Mouse (Mus musculus) mouse embryonic stem cell (cell line): ENCODE results near the gene Prn.

Experiments used
- in situ Hi-C, 2 experiments: fragments of 300-500 bp; cut with MboI; formaldehyde crosslinking; loops; 1 replicate in 1 of 2; 3 replicates in 1 of 2; pipeline ENCODE4 v1.14.3; 2019 to 2020; ENCODE audit warnings: low sequenced_read_pairs in 2 of 2, low pct_unique_long_range_greater_than_20kb in 1 of 2, mixed read lengths in 1 of 2; ENCODE audit not compliant: unreplicated experiment in 1 of 2

The Prn gene

GRCm38 (mm10) chr2:131941501-131941900, 31.7 kb downstream of the Prn start:
- in situ Hi-C loops, result loop anchor here in 1 of 2 experiments (25.0 kb wide), 2 partner anchors 129 to 379 kb away; partner anchors contain the start of gene Adra1d

GRCm38 (mm10) chr2:131944370-131944769, 34.6 kb downstream of the Prn start:
- in situ Hi-C loops, result loop anchor here in 1 of 2 experiments (25.0 kb wide), 2 partner anchors 132 to 382 kb away; partner anchors contain the start of gene Adra1d

- in situ Hi-C loops, result loop anchor here in 1 of 2 experiments (25.0 kb wide), 2 partner anchors 133 to 383 kb away; partner anchors contain the start of gene Adra1d
Observed at GRCm38 (mm10) chr2:131945225-131945624, 35.5 kb downstream of the Prn start.

GRCm38 (mm10) chr2:131945765-131946164, 36.0 kb downstream of the Prn start:
- in situ Hi-C loops, result loop anchor here in 1 of 2 experiments (25.0 kb wide), 2 partner anchors 133 to 383 kb away; partner anchors contain the start of gene Adra1d

- in situ Hi-C loops, result loop anchor here in 1 of 2 experiments (25.0 kb wide), 2 partner anchors 134 to 384 kb away; partner anchors contain the start of gene Adra1d
Observed at GRCm38 (mm10) chr2:131946351-131946750, 36.6 kb downstream of the Prn start.

DNA sequence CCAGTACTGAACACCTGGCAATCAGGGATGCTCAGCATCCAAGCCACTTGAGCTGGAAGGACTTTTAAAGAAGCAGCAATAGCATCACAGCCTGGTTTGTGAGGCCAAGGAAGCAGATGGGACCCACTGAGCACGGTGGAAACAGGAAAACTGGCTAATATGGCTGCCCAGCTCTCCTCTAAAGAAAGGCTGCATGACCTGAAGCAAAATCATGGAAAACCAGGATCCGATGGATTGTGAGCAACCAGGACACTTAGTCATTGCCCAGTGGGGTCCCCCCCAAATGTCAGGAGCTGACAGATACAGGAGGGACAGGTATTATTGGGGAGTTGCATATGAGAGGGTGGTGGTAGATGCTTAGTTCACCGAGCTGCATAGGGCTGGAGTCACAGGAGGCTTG, 38.4 kb downstream of the Prn start:
- in situ Hi-C loops, result loop anchor here in 1 of 2 experiments (25.0 kb wide), 2 partner anchors 136 to 386 kb away; partner anchors contain the start of gene Adra1d

GRCm38 (mm10) chr2:131948916-131949639, 39.3 kb downstream of the Prn start:
- in situ Hi-C loops, result loop anchor here in 1 of 2 experiments (25.0 kb wide), 2 partner anchors 137 to 387 kb away; partner anchors contain the start of gene Adra1d

DNA sequence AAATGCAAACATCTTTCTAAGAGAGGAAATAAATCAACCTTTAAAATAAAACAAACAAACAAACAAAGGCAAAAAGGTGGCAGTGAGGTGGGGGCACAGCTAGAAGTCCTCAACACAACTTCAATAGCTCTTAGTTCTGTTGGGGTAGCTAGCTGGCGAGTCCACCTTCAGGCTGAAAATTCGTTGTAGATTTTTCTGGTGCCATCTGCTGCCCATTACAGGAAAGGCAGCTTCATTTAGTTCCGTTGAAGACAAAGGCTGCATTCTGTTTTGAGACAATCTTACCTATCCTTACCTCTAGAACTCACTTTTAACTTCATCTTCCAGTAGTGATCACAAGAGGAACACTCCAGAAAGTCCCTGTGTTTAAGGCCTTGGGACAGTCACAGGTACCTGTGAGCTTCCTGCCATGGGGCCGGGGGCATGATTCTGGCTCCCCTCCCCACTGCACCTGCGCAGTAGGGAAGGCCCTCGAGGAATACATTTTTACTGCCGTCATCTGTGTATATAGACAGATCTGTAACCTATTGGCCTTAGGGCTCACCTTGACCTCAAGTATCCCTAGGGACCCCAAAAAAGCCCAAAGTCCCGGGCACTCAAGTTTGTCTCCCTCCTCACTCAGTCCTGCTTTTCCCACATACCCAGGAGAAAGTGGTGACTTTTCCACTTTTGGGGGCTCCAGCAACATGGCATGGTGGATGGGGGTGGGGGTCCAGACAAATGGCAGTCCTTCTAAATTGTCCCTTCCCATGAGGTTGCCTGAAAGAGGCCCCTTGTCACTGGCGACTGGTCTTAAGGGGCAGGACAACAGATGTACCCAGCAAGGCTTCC, 40.2 kb downstream of the Prn start:
- in situ Hi-C loops, result loop anchor here (10.0 to 25.0 kb wide), 3 partner anchors 138 to 405 kb away; partner anchors contain the start of gene Adra1d (in 1 of the 2)

- in situ Hi-C loops, result loop anchor here in 1 of 2 experiments (10.0 kb wide), 1 partner anchor 406 kb away; no protein-coding TSS in a partner anchor
Observed at GRCm38 (mm10) chr2:131950598-131951095, 40.9 kb downstream of the Prn start, which contains the start of gene Prnd. Prnd (plus strand) TSS chr2:131950861.

DNA sequence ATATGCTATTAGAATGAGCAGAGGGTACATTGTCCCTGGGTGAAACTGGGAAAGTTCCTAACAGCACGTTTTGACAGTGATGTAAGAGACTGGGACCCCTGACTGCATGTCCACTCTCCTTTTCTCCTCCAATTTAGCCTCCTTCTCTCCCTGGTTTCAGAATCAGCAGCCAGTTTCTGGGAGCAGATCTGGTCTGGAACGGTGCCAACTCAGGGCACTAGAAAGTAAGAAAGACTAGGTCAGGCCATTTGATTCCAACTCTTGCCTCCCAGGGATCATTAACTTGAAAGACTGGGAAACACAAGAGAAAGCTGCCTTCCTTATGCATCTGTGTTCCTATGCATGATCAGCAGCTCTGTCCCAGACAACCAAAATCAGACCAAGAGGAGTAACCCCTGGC, 42.7 kb downstream of the Prn start:
- in situ Hi-C loops, result loop anchor here in 1 of 2 experiments (10.0 kb wide), 1 partner anchor 408 kb away; no protein-coding TSS in a partner anchor

DNA sequence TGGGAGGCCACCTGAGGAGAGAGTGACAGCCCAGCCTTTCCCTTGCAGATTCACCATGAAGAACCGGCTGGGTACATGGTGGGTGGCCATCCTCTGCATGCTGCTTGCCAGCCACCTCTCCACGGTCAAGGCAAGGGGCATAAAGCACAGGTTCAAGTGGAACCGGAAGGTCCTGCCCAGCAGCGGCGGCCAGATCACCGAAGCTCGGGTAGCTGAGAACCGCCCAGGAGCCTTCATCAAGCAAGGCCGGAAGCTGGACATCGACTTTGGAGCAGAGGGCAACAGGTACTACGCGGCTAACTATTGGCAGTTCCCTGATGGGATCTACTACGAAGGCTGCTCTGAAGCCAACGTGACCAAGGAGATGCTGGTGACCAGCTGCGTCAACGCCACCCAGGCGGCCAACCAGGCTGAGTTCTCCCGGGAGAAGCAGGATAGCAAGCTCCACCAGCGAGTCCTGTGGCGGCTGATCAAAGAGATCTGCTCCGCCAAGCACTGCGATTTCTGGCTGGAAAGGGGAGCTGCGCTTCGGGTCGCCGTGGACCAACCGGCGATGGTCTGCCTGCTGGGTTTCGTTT, 43.3 kb downstream of the Prn start:
- in situ Hi-C loops, result loop anchor here in 1 of 2 experiments (10.0 kb wide), 1 partner anchor 408 kb away; no protein-coding TSS in a partner anchor

DNA sequence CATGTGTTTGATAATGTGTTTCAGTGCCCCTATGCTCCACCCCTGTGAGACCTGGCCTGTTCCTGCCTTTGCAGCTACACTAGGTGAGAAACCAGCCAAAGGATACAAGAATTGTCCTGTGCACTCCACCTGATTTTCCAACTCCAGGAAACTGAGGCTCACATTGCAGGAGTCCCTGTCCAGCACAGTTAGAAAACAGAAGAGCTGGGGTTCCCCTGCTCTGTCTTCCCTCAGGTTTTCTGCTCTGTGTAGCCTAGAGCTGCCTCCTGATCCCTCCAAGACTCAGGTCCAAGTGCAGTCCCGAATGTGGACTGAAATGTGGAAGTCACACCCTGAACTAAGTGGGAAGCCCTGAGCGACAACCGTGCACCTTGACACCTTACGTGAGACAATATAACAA, 44.0 kb downstream of the Prn start:
- in situ Hi-C loops, result loop anchor here in 1 of 2 experiments (10.0 kb wide), 1 partner anchor 409 kb away; no protein-coding TSS in a partner anchor

- in situ Hi-C loops, result loop anchor here in 1 of 2 experiments (10.0 kb wide), 1 partner anchor 410 kb away; no protein-coding TSS in a partner anchor
Observed at GRCm38 (mm10) chr2:131954835-131955234, 45.1 kb downstream of the Prn start.

GRCm38 (mm10) chr2:131955264-131955663, 45.5 kb downstream of the Prn start:
- in situ Hi-C loops, result loop anchor here in 1 of 2 experiments (10.0 kb wide), 1 partner anchor 410 kb away; no protein-coding TSS in a partner anchor

DNA sequence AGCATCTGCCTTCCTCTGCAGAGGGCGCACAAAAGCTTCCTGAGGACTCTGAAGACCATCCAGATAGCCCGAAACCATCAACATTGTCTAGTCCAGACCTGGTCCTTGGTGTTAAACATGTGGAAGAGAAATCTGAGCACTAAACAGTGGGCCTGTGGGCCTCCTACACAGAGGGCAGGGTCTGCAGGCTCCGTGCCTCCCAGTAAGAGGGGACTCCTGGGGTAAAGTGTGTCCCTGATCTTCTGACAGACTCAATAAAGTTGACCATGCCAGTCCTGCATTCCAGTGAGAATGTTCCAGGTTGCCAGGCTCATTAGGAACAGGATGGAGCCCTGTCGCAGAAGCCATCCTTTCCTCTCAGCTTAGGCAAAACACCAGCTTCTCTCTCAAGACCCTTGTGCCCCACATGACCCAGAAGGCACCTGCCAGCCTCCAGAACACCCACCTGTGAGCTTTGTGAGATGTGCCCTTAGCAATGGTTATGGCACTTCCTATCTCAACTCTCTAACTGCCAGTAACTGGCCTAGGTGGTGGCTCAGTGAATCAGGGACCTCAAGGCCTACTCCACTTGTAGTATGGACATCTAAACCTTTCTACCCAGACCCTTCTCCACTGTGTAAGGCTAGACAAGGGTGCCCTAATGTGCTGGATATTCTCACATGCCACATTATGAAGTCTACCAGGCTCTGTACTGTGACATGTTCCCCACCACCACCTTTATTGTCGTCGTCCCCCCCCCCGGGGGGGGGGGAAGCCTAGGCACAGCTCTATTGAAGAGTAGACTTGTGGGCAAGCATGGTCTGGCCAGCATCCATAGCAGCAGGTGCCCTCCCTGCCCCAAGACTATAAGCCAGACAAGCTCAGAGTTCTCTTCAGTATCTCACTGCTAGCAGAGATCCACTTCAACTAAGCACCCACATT, 46.8 kb downstream of the Prn start:
- in situ Hi-C loops, result loop anchor here in 1 of 2 experiments (10.0 kb wide), 1 partner anchor 412 kb away; no protein-coding TSS in a partner anchor

- in situ Hi-C loops, result loop anchor here in 1 of 2 experiments (10.0 kb wide), 1 partner anchor 413 kb away; no protein-coding TSS in a partner anchor
Observed at GRCm38 (mm10) chr2:131957731-131958222, 48.0 kb downstream of the Prn start.
